Mouse (Mus musculus) limb, embryonic 15.5 days (tissue): ENCODE data around the gene Cxcr6. TPM values are rescaled to one million over a fixed set of nuclear protein-coding genes. Genes with fewer than 3 reads are reported as not detected.
A peak's percentile ranks its signal among the peaks of the same experiment; 100 is the strongest.
"Not testable (repeated sequence)": the region's sequence is repeated elsewhere in the genome, so short reads cannot be mapped to it uniquely, and the experiment has no call there.

Source experiments
- ATAC-seq: fragments of 200-750 bp; cut with Nextera tagmentation; 2 replicates; pipeline ENCODE4 v1.8.0; 2017; ENCODE audit warnings: low read depth, moderate TSS enrichment; ENCODE audit not compliant: insufficient number of reproducible peaks, low FRiP score, low TSS enrichment
- H3K27ac ChIP-seq: fragments of 300-500 bp; sonication (generic); 2 replicates; pipeline ENCODE4 v1.5.1; 2015; ENCODE audit warnings: moderate library complexity, mild to moderate bottlenecking, inconsistent platforms
- H3K27me3 ChIP-seq: fragments of 300-500 bp; sonication (generic); 2 replicates; pipeline ENCODE4 v1.6.1; 2015; ENCODE audit warnings: inconsistent platforms
- H3K36me3 ChIP-seq: fragments of 300-500 bp; sonication (generic); 2 replicates; pipeline ENCODE4 v1.6.1; 2015; ENCODE audit warnings: inconsistent platforms
- H3K4me1 ChIP-seq: fragments of 300-500 bp; sonication (generic); 2 replicates; pipeline ENCODE4 v1.6.1; 2015; ENCODE audit warnings: inconsistent platforms
- H3K4me2 ChIP-seq: fragments of 300-500 bp; sonication (generic); 2 replicates; pipeline ENCODE4 v1.6.1; 2015; ENCODE audit warnings: mild to moderate bottlenecking, inconsistent platforms
- H3K4me3 ChIP-seq: fragments of 300-500 bp; sonication (generic); 2 replicates; pipeline ENCODE4 v1.5.1; 2015; ENCODE audit warnings: mild to moderate bottlenecking, inconsistent platforms
- H3K9ac ChIP-seq: fragments of 300-500 bp; sonication (generic); 2 replicates; pipeline ENCODE4 v1.6.1; 2015; ENCODE audit warnings: inconsistent platforms
- H3K9me3 ChIP-seq: fragments of 300-500 bp; sonication (generic); 2 replicates; pipeline ENCODE4 v1.6.1; 2016; ENCODE audit warnings: inconsistent platforms
- WGBS: fragments of 180-500 bp; shearing (Covaris S2); methylation state at CpG from one replicate; pipeline ENCODE4 v1.1.7; 2015; 5-methylcytosine and 5-hydroxymethylcytosine counted together
- polyA plus RNA-seq: library from polyadenylated mRNA; unstranded; fragments of >200 nt; fragmentation: Nextera tagmentation; extraction: Ambion mirVana; gene quantifications from 2 replicates; pipeline ENCODE4 v1.2.1, GENCODE M21; 2015

Gene Cxcr6
- polyA plus RNA-seq = 0.32 and 0.62 TPM in 2 replicates

- H3K9ac ChIP-seq = no peak within 1 kb of the TSS
- H3K4me3 ChIP-seq = no peak within 1 kb of the TSS
- H3K27me3 ChIP-seq = no peaks in the 10 kb centered on the region
- 85% methylated on average over 5 of the region's 5 CpGs for WGBS
- no peak within 1 kb of the TSS for H3K27ac ChIP-seq
- no peaks in the 10 kb centered on the region for H3K4me1 ChIP-seq
- no peaks in the 10 kb centered on the region for H3K9me3 ChIP-seq
- H3K4me2 ChIP-seq = no peak within 1 kb of the TSS
- ATAC-seq = no peak
- peaks cover 30% of the 10 kb centered on the region for H3K36me3 ChIP-seq
Observed at GRCm38 (mm10) chr9:123806267-123806666, at the start of gene Cxcr6. Cxcr6 (plus strand) TSS chr9:123806475.

DNA sequence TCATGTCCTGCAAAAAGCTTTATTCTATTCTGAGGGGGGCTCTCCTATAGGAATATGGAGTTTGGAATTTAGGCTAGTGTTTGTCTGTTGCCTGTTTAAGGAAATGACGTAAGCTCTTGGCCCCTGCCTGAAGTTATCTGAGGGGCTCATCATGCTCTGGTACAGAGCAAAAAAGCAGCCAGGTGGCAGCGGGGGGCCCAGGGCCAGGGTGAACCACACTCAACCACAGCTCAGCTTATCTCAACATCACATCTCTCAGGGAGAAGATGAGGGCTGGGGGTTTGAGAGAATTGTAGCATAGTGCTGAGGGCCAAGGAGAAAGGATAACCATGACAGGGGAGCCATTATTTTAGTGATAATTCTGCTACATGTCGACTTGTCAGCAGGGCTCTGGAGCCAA lies 49.5 kb upstream of the Cxcr6 start:
- WGBS = 70% methylated on average over 3 of the region's 3 CpGs
- H3K9ac ChIP-seq = no peak overlapping the region
- no peaks in the 10 kb centered on the region for H3K36me3 ChIP-seq
- no peaks in the 10 kb centered on the region for H3K27me3 ChIP-seq
- H3K27ac ChIP-seq = no peak overlapping the region
- no peak for ATAC-seq
- no peaks in the 10 kb centered on the region for H3K4me1 ChIP-seq
- H3K4me3 ChIP-seq = no peak overlapping the region
- no peaks in the 10 kb centered on the region for H3K9me3 ChIP-seq
- H3K4me2 ChIP-seq = no peak overlapping the region

DNA sequence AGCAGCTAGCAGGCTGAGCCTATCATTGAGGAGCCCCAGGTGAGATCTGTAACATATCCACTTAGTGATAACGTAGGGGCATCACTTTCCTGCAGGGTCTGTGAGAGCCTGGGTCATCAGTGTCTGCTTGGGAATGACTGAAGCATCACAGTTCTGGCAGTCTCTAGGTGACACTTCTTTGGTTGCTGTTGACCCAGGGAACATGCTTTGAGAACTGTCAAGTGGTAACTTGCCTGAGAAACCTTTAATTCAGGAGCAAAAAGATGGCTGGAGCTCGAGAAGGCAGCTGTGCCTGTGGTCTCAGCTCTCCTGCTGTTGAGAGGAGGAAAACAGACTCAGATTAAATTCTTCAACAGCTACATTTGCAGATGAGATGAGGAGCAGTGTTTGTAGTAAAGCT lies 48.9 kb upstream of the Cxcr6 start:
- H3K27me3 ChIP-seq = no peaks in the 10 kb centered on the region
- WGBS = 50% methylated on average over 2 of the region's 2 CpGs
- no peak overlapping the region for H3K9ac ChIP-seq
- no peak overlapping the region for H3K4me3 ChIP-seq
- no peaks in the 10 kb centered on the region for H3K9me3 ChIP-seq
- H3K4me2 ChIP-seq = no peak overlapping the region
- H3K27ac ChIP-seq = no peak overlapping the region
- no peaks in the 10 kb centered on the region for H3K36me3 ChIP-seq
- no peaks in the 10 kb centered on the region for H3K4me1 ChIP-seq
- ATAC-seq = no peak

- WGBS = 70% methylated on average over 1 of the region's 1 CpGs
Observed at GRCm38 (mm10) chr9:123758156-123758555, 48.1 kb upstream of the Cxcr6 start.

DNA sequence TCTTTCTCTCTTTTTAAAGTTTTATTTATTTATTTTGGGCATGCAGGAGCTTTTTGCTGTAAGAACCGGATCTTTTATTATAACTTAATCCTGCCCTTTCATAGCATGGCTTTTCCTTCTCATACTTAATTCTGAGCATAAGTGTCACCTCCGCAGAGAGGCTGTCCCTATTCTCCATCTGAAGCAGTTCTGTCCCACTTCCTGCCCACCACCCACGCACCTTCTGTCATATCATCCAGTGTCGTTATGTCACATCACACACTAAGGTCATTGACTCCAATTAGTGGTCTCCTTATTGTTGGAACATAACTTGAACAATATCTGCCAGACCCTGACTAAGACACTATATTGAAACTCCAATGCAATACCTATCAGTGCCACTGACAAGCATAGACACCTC lies 47.6 kb upstream of the Cxcr6 start:
- Histone ChIP-seq H3K36me3 (no peaks in the 10 kb centered on the region), H3K4me3 (no peak overlapping the region), H3K27me3 (no peaks in the 10 kb centered on the region), H3K4me1 (no peaks in the 10 kb centered on the region), H3K27ac (no peak overlapping the region), H3K9me3 (no peaks in the 10 kb centered on the region), H3K4me2 (no peak overlapping the region), H3K9ac (no peak overlapping the region)
- WGBS = 76% methylated on average over 4 of the region's 4 CpGs
- ATAC-seq = no peak

More at GRCm38 (mm10) chr9:123758156-123758555, 48.1 kb upstream of the Cxcr6 start:
- no peak overlapping the region for H3K9ac ChIP-seq
- no peak overlapping the region for H3K4me2 ChIP-seq
- no peak overlapping the region for H3K4me3 ChIP-seq
- H3K36me3 ChIP-seq = no peaks in the 10 kb centered on the region
- H3K4me1 ChIP-seq = no peaks in the 10 kb centered on the region
- no peaks in the 10 kb centered on the region for H3K9me3 ChIP-seq
- no peak overlapping the region for H3K27ac ChIP-seq
- no peaks in the 10 kb centered on the region for H3K27me3 ChIP-seq
- ATAC-seq = no peak

- no peaks in the 10 kb centered on the region for H3K27me3 ChIP-seq
- H3K27ac ChIP-seq = no peak overlapping the region
- 85% methylated on average over 3 of the region's 3 CpGs for WGBS
- no peak overlapping the region for H3K4me3 ChIP-seq
- H3K9ac ChIP-seq = no peak overlapping the region
- no peaks in the 10 kb centered on the region for H3K4me1 ChIP-seq
- ATAC-seq = no peak
- no peak overlapping the region for H3K4me2 ChIP-seq
- no peaks in the 10 kb centered on the region for H3K36me3 ChIP-seq
- H3K9me3 ChIP-seq = no peaks in the 10 kb centered on the region
Observed at GRCm38 (mm10) chr9:123760806-123761205, 45.5 kb upstream of the Cxcr6 start.

GRCm38 (mm10) chr9:123762886-123763285 lies 43.4 kb upstream of the Cxcr6 start:
- Histone ChIP-seq H3K9me3 (no peaks in the 10 kb centered on the region), H3K36me3 (no peaks in the 10 kb centered on the region), H3K4me2 (no peak overlapping the region), H3K27ac (no peak overlapping the region), H3K9ac (no peak overlapping the region), H3K4me3 (no peak overlapping the region), H3K4me1 (no peaks in the 10 kb centered on the region), H3K27me3 (no peaks in the 10 kb centered on the region)
- no peak for ATAC-seq
- 79% methylated on average over 4 of the region's 4 CpGs for WGBS

GRCm38 (mm10) chr9:123763771-123764170 lies 42.5 kb upstream of the Cxcr6 start:
- Histone ChIP-seq H3K4me2 (no peak overlapping the region), H3K27ac (no peak overlapping the region), H3K4me1 (no peaks in the 10 kb centered on the region), H3K9ac (no peak overlapping the region), H3K9me3 (no peaks in the 10 kb centered on the region), H3K36me3 (no peaks in the 10 kb centered on the region), H3K4me3 (no peak overlapping the region), H3K27me3 (no peaks in the 10 kb centered on the region)
- ATAC-seq = no peak
- WGBS = 78% methylated on average over 3 of the region's 3 CpGs

GRCm38 (mm10) chr9:123766996-123767395 lies 39.3 kb upstream of the Cxcr6 start:
- Histone ChIP-seq H3K27ac (no peak overlapping the region), H3K9me3 (no peaks in the 10 kb centered on the region), H3K4me3 (no peak overlapping the region), H3K9ac (no peak overlapping the region), H3K4me2 (no peak overlapping the region), H3K27me3 (no peaks in the 10 kb centered on the region), H3K36me3 (no peaks in the 10 kb centered on the region), H3K4me1 (no peaks in the 10 kb centered on the region)
- ATAC-seq = no peak
- WGBS = 84% methylated on average over 3 of the region's 3 CpGs

DNA sequence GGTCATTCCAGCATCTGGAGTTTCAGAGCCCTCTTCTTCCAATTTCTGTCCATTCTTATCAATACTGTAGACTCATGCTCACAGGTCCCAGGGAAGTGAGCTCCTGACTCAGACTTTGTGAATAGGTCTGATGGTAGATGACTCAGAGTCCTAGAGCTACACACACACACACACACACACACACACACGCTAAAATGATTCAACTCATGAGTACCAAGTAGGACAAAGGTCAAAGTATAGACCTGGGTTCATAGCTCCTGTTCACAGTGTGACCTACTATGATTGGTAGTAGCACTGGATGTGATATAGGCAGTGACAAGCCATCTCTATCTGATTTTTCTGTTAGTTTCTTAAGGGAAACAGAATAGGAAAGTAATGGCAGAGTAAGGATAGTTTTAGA lies 37.8 kb upstream of the Cxcr6 start:
- WGBS = 63% methylated on average over 1 of the region's 1 CpGs
- H3K9ac ChIP-seq = no peak overlapping the region
- H3K4me1 ChIP-seq = no peaks in the 10 kb centered on the region
- no peaks in the 10 kb centered on the region for H3K27me3 ChIP-seq
- no peaks in the 10 kb centered on the region for H3K36me3 ChIP-seq
- H3K4me2 ChIP-seq = no peak overlapping the region
- ATAC-seq = no peak
- H3K4me3 ChIP-seq = no peak overlapping the region
- H3K27ac ChIP-seq = no peak overlapping the region
- no peaks in the 10 kb centered on the region for H3K9me3 ChIP-seq

GRCm38 (mm10) chr9:123769532-123769931 lies 36.7 kb upstream of the Cxcr6 start:
- H3K4me3 ChIP-seq = no peak overlapping the region
- H3K27me3 ChIP-seq = no peaks in the 10 kb centered on the region
- no peaks in the 10 kb centered on the region for H3K9me3 ChIP-seq
- H3K27ac ChIP-seq = peak overlapping the region; percentile 54; the same call in 1 of the 2 replicates
- WGBS = 55% methylated on average over 6 of the region's 6 CpGs
- H3K36me3 ChIP-seq = no peaks in the 10 kb centered on the region
- no peak overlapping the region for H3K9ac ChIP-seq
- ATAC-seq = no peak
- H3K4me1 ChIP-seq = no peaks in the 10 kb centered on the region
- no peak overlapping the region for H3K4me2 ChIP-seq

- not testable (repeated sequence) for H3K9ac ChIP-seq, H3K4me2 ChIP-seq, H3K36me3 ChIP-seq, H3K4me1 ChIP-seq, H3K4me3 ChIP-seq, ATAC-seq, H3K9me3 ChIP-seq, H3K27me3 ChIP-seq, H3K27ac ChIP-seq
- 38% methylated on average over 2 of the region's 2 CpGs for WGBS
Observed at GRCm38 (mm10) chr9:123773299-123773698, 33.0 kb upstream of the Cxcr6 start.

- H3K27ac ChIP-seq = no peak overlapping the region
- H3K9me3 ChIP-seq = peaks cover under 1% of the 10 kb centered on the region; the same call in 1 of the 2 replicates
- no peak overlapping the region for H3K4me3 ChIP-seq
- ATAC-seq = no peak
- WGBS = 74% methylated on average over 4 of the region's 4 CpGs
- no peak overlapping the region for H3K9ac ChIP-seq
- H3K4me2 ChIP-seq = no peak overlapping the region
- no peaks in the 10 kb centered on the region for H3K27me3 ChIP-seq
- no peaks in the 10 kb centered on the region for H3K4me1 ChIP-seq
- peaks cover 52% of the 10 kb centered on the region for H3K36me3 ChIP-seq
Observed at GRCm38 (mm10) chr9:123788855-123789529, 17.3 kb upstream of the Cxcr6 start.
